Mouse (Mus musculus) spleen, postnatal 14 days (tissue): Measurements from ENCODE around the gene Lrsam1.
A peak's percentile ranks its signal among the peaks of the same experiment; 100 is the strongest.
"Not testable (repeated sequence)": the region's sequence is repeated elsewhere in the genome, so short reads cannot be mapped to it uniquely, and the experiment has no call there.

Experiments used
- DNase-seq, 2 experiments: peaks; one replicate each; pipeline ENCODE4 v3.0.0; 2021 to 2022; ENCODE audit warnings: low spot score in 2 of 2

The Lrsam1 gene

GRCm38 (mm10) chr2:32961192-32961995 is at the start of gene Lrsam1, which contains the start of gene Rpl12:
Gene Lrsam1 (minus strand): TSS chr2:32961614.
Gene Rpl12 (plus strand): TSS chr2:32961559.
- peak; percentile 88 to 94 for DNase-seq

GRCm38 (mm10) chr2:33009055-33009454 is 47.6 kb upstream of the Lrsam1 start:
- DNase-seq, result not testable (repeated sequence)

GRCm38 (mm10) chr2:33005041-33005440 is 43.6 kb upstream of the Lrsam1 start:
- no peak for DNase-seq

- no peak for DNase-seq
Measured at GRCm38 (mm10) chr2:33002144-33002543, 40.7 kb upstream of the Lrsam1 start.

- DNase-seq, result no peak
Measured at GRCm38 (mm10) chr2:32999752-33000151, 38.3 kb upstream of the Lrsam1 start.

- no peak for DNase-seq
Measured at GRCm38 (mm10) chr2:32997792-32998191, 36.4 kb upstream of the Lrsam1 start.

- no peak for DNase-seq
Measured at GRCm38 (mm10) chr2:32997081-32997480, 35.7 kb upstream of the Lrsam1 start.

GRCm38 (mm10) chr2:32992130-32992529 is 30.7 kb upstream of the Lrsam1 start:
- no peak for DNase-seq

- DNase-seq, result no peak
Measured at GRCm38 (mm10) chr2:32990167-32990832, 28.9 kb upstream of the Lrsam1 start.

- no peak for DNase-seq
Measured at GRCm38 (mm10) chr2:32989376-32989775, 28.0 kb upstream of the Lrsam1 start.

- DNase-seq, result no peak
Measured at GRCm38 (mm10) chr2:32985844-32986243, 24.4 kb upstream of the Lrsam1 start.

- no peak for DNase-seq
Measured at GRCm38 (mm10) chr2:32983617-32984016, 22.2 kb upstream of the Lrsam1 start.

GRCm38 (mm10) chr2:32982700-32983099 is 21.3 kb upstream of the Lrsam1 start:
- no peak for DNase-seq

- DNase-seq, result peak; percentile 69 to 74
Measured at GRCm38 (mm10) chr2:32981725-32982271, 20.4 kb upstream of the Lrsam1 start, which contains the start of gene Slc2a8. Gene Slc2a8 (minus strand): TSS chr2:32982083.

- DNase-seq, result no peak
Measured at GRCm38 (mm10) chr2:32981281-32981680, 19.9 kb upstream of the Lrsam1 start.

- DNase-seq, result no peak
Measured at GRCm38 (mm10) chr2:32979675-32980074, 18.3 kb upstream of the Lrsam1 start.

GRCm38 (mm10) chr2:32978675-32979074 is 17.3 kb upstream of the Lrsam1 start:
- DNase-seq, result no peak

GRCm38 (mm10) chr2:32977114-32977513 is 15.7 kb upstream of the Lrsam1 start:
- DNase-seq, result no peak

GRCm38 (mm10) chr2:32974216-32974615 is 12.8 kb upstream of the Lrsam1 start:
- DNase-seq, result no peak

- DNase-seq, result no peak
Measured at GRCm38 (mm10) chr2:32971235-32971634, 9.8 kb upstream of the Lrsam1 start.

GRCm38 (mm10) chr2:32969326-32969725 is 7.9 kb upstream of the Lrsam1 start:
- DNase-seq, result no peak

- DNase-seq, result no peak
Measured at GRCm38 (mm10) chr2:32968024-32968614, 6.7 kb upstream of the Lrsam1 start.
